Mouse (Mus musculus) testis, adult 2 months (tissue): ENCODE measurements around the gene Snx29.

ENCODE experiments used
- CTCF ChIP-seq: fragments of 200-500 bp; IDR thresholded peaks from 2 replicates; pipeline ENCODE4 v1.5.1; 2012; ENCODE audit warnings: low read depth, mild to moderate bottlenecking, inconsistent platforms, low read length, moderate library complexity; ENCODE audit not compliant: control insufficient read depth, insufficient read depth, insufficient replicate concordance
- POLR2A ChIP-seq: fragments of 200-500 bp; IDR thresholded peaks from 2 replicates; pipeline ENCODE4 v1.6.1; 2012; ENCODE audit warnings: low read depth, mild to moderate bottlenecking, inconsistent platforms, low read length, moderate library complexity; ENCODE audit not compliant: control insufficient read depth

DNA sequence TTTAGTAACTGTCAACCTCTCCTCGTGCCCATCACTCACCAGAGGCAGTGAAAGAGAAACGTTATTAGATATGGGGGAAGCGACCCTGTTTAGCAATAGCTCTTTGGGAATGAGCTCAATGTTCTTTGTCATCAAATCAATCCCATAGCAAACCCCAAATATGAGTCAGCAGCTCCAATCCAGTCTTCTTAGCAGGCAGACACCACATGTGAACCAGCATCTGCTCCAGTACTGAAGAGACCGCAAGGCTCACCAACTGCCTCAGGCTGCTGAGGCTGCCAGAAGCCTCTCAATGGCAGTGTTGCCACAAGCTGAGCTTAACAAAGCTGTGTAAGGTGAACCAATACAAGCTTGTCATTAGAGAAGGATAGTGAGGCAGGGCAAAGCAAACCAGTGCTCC, 177.4 kb downstream of the Snx29 start:
- TF ChIP-seq CTCF (no peak), POLR2A (no peak)
